Mouse (Mus musculus) lung, postnatal 0 days (tissue): ENCODE measurements around the gene Cd300lf.

Experiments
- CTCF ChIP-seq: IDR thresholded peaks from 2 replicates; pipeline ENCODE4 v1.5.1; 2016; ENCODE audit warnings: antibody characterized with exemption, mild to moderate bottlenecking
- EP300 ChIP-seq: IDR thresholded peaks from 2 replicates; pipeline ENCODE4 v1.6.1; 2016; ENCODE audit warnings: antibody characterized with exemption, mild to moderate bottlenecking, control low read depth

- TF ChIP-seq CTCF (no peak), EP300 (no peak)
Measured at GRCm38 (mm10) chr11:115164976-115165374, 31.2 kb upstream of the Cd300lf start.
